Mouse (Mus musculus): Measurements from ENCODE around the gene Psme2b. TPM values are rescaled to one million over a fixed set of nuclear protein-coding genes. Genes with fewer than 3 reads are reported as not detected.
"Not testable (repeated sequence)": the region's sequence is repeated elsewhere in the genome, so short reads cannot be mapped to it uniquely, and the experiment has no call there.

Psme2b gene
- total RNA-seq, 2 experiments from 2014 or later: 1.2 to 1.3 TPM

DNA sequence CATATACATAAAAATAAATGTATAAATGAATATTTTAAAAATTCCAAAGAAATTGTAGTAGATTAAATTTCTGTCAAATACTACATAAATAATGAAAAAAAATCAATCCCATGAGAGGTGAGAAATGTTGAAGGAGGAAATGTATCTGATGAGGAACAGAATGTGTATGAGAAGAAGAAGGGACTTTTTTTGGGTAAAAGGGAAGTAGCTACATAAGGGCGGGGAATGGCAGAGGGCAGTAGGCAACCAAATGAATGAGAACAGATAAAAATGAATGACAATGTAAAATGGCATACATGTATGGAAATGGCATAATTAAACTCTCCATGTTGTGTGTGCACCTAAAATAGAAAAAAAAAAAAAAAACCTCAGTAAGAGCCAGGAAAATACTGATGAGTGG lies 32.4 kb downstream of the Psme2b start:
- intact Hi-C loops (cut with DNase I): no loop called here
- DNase-seq (ENCODE audit: extremely low spot score in 1 of 2, low spot score in 2 of 2): no peak

DNA sequence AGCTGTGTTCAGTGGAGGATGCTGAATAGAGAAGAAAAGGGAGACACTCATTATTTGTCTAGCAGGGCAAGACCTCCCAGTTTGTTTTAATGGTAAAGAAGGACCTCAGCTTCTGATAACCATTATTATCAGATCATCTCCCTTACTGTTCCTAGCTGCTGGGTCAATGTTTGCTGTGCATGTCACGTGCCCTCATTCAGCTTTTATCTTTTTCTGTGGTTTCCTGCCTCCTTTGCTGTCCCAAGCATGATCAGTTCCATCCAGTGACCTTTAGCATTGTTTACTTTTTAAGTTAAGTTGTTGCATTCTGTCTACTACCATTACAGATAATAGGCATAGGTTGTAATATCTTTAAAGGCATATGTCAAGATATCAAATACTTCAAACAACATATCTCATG lies 37.5 kb downstream of the Psme2b start:
- DNase-seq (ENCODE audit: extremely low spot score in 1 of 2, low spot score in 2 of 2): no peak
- intact Hi-C loops (cut with DNase I): no loop called here

DNA sequence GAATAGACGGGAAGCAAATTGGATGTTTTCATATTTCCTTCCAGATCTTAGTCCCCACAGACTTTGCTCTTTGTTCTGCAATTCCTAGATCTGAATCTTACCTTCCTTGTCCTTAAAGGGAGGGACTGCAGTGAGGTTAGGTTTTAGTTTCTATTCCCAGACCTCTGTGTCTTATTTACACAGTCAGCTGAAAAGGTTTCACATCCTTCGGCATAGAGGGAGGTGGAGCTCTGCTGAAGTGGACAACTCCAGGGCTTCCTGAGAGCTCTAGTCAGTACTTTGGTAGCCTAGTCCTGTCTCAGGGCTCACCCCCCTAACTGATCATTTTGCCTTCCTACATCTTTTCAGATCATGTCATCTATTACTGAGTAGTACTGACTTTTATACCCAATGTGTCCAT lies 44.0 kb downstream of the Psme2b start, which contains the start of gene Gm5431:
Gene Gm5431 (minus strand): TSS at position 194 of the 400 bp plus-strand sequence.
- intact Hi-C loops (cut with DNase I): no loop called here
- DNase-seq (ENCODE audit: extremely low spot score in 1 of 2, low spot score in 2 of 2): no peak

DNA sequence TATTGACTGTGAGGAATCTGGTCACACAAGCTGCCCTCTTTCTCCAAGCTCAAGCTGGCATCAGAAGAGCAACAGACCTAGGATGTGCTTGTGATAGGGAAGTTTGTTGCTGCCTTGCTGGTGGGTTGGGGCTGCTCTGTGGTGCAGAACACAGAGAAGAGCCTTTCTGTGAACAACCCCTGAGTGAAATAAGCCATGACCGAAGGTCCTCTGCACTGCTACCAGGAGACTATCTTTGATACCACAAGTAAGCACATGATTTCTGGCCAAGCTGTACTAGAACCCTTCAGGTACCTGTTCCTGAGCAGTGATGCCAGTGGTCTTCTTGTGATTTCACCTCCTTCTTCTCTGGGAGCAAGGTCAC lies 44.4 kb downstream of the Psme2b start:
- intact Hi-C loops (cut with DNase I); DNase-seq (ENCODE audit: extremely low spot score in 1 of 2, low spot score in 2 of 2): not testable (repeated sequence)

DNA sequence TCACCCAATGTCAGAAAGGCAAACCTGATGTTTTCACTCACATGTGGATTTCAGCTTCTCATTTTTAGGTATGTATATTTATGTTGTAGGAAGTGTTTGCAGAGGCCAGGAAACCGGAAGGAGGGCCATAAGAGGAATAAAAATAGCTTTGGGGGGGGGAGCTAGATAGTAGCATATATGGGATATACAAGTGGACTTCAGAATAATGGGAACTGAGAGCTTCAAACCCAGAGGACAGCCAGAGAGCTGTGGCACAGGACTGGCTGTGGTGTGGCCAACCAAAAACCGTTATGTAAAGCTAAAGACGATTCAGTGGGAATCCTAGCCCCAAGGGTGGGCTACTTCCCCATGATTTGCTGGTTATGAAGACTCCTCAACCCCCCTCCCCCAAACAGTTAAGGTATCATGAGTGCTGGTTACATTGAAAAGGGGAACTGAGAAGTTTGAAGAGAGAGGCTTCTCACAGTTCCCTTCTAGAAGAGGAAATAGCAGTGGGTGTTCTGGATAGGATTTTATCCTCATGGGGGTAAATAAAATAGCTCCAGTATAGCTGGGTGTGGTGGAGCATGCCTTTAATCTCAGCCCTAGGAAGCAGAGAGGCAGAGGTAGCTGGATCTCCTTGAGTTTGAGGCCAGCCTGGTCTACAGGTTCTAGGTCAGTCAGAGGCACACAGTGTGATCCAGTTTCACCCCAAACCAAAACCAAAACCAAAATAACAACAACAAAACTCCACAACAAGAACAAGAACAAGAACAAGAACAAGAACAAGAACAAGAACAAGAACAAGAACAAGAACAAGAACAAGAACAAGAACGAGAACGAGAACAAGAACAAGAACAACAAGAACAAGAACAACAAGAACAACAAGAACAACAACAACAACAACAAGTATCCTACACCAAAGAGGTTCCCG lies 45.1 kb downstream of the Psme2b start:
- DNase-seq (ENCODE audit: extremely low spot score in 1 of 2, low spot score in 2 of 2); intact Hi-C loops (cut with DNase I): not testable (repeated sequence)

DNA sequence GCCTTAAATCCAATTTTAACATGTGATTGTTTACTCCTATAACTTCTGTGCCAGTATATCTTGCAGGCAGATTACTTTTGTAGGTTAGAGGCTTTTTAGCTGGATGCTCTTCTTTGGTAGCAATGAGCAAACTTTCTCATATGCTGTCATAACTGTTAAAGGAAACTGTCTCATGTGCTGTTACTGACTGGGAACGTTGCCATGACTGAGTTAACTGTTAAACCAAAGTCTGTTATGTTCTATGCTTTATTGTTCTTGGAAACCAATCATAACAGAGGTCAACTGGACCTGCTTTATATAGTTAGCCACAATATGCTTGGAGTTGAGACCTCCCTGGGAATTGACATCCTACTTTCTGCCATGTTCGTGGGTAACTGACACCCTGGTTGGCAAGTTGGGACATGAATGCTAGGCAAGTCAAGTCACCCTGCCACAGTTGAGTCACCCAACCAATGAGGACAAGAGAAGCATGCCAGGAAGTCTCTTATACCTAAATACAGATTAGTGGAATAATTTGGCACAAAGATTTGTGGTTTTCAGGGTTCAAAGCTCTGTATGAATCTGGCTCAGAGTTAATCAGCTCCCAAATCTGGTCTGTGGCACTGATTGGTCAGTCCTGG lies 47.1 kb downstream of the Psme2b start:
- no peak for DNase-seq (ENCODE audit: extremely low spot score in 1 of 2, low spot score in 2 of 2)
- intact Hi-C loops (cut with DNase I): no loop called here

Other genes starting within 250 kb of the Psme2b start
- gene Rack1, start 145.9 kb downstream of the Psme2b start, total RNA-seq (2021): 100 to 1,000 TPM; 345 to 360 TPM
- gene Trim41, start 128.8 kb downstream of the Psme2b start, total RNA-seq (2021): 10 to 100 TPM; 44.0 to 48.2 TPM
- gene Trim7, start 120.0 kb downstream of the Psme2b start, total RNA-seq (2021): 1 to 10 TPM; 3.0 to 3.1 TPM
- 1 to 10 TPM in 1 of 2 experiments, under 1 TPM in 1; 0.75 to 1.6 TPM for gene Gm12184, start 119.5 kb downstream of the Psme2b start, total RNA-seq (2021)
- gene Irgm1, start 74.5 kb downstream of the Psme2b start, total RNA-seq (2021): 1 to 10 TPM; 2.8 to 3.6 TPM
- under 1 TPM; 0.28 to 0.43 TPM for gene Gm5431, start 44.0 kb downstream of the Psme2b start, total RNA-seq (2021)
- gene Olfr56, start 32.7 kb upstream of the Psme2b start, total RNA-seq (2021): not detected
- gene 9930111J21Rik1, start 33.2 kb upstream of the Psme2b start, total RNA-seq (2021): under 1 TPM; 0.77 to 0.90 TPM
- not detected for gene Gm12185, start 46.0 kb upstream of the Psme2b start, total RNA-seq (2021)
- gene Tgtp1, start 48.0 kb upstream of the Psme2b start, total RNA-seq (2021): under 1 TPM in 1 of 2 experiments, not detected in 1; 0.11 TPM
- gene 9930111J21Rik2, start 105.1 kb upstream of the Psme2b start, total RNA-seq (2021): 1 to 10 TPM in 1 of 2 experiments, under 1 TPM in 1; 0.85 to 1.2 TPM
- gene Tgtp2, start 118.0 kb upstream of the Psme2b start, total RNA-seq (2021): not detected
- under 1 TPM; 0.45 to 0.61 TPM for gene Ifi47, start 130.4 kb upstream of the Psme2b start, total RNA-seq (2021)
- gene Olfr1396, start 168.7 kb upstream of the Psme2b start, total RNA-seq (2021): not detected
- not detected for gene Olfr1395, start 196.1 kb upstream of the Psme2b start, total RNA-seq (2021)
- gene Olfr1394, start 208.2 kb upstream of the Psme2b start, total RNA-seq (2021): not detected
- under 1 TPM; 0.11 to 0.59 TPM for gene Btnl9, start 241.0 kb upstream of the Psme2b start, total RNA-seq (2021)

Measured in left cerebral cortex, postnatal 10 days (tissue).